Mouse (Mus musculus) right cerebral cortex, postnatal 14 days (tissue): ENCODE measurements around the gene Serinc1.

Source experiments
- DNase-seq: peaks from one replicate; pipeline ENCODE4 v3.0.0; 2022

Gene Serinc1

GRCm38 (mm10) chr10:57484741-57485140 lies 47.6 kb downstream of the Serinc1 start:
- DNase-seq: no peak

- DNase-seq: no peak
These were observed 50.6 kb downstream of the Serinc1 start for GRCm38 (mm10) chr10:57481717-57482116.

- DNase-seq: no peak
These were observed 55.0 kb downstream of the Serinc1 start for GRCm38 (mm10) chr10:57477121-57477843.
